Mouse (Mus musculus): Measurements from ENCODE around the gene Pabpc4. TPM values are rescaled to one million over a fixed set of nuclear protein-coding genes. Genes with fewer than 3 reads are reported as not detected.

Gene Pabpc4
- 27.3 and 30.2 TPM in 2 replicates for polyA plus RNA-seq (2014; fragmentation: Nextera tagmentation; extraction: Ambion mirVana)

DNA sequence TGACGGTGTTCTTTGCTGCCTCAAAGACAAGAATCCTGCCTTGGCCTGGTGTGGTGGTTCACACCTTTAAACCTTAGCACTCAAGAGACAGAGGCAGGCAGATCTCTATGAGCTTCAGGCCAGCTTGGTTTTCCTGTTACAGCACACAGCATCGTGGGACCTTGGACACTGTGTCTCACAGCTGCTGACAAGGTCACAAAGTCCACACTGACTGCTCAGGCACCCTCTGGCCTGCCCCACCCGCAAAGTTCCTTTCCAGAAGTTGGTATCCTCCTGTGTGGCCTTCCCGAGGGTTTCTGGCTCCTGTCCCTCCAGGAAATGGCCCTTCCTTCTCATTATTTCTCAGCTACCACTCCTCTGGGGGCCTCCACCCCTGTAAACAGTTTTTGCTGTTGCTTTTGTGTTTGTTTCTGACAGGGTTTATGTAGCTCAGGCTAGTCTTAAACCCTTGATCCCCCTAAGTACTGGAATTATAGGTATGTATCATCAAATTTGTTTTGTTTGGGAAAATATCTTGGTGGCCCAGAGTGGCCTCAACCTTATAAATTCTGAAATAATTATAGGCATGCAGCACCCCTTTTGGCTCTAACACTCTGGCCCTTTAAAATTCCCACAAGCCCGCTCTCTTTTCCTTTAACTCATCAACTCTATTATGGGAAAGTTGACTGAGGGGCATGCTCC, at the start of gene Pabpc4:
Gene Pabpc4, plus strand, starts transcription at position 631 of the 681 bp plus-strand sequence.
- Histone ChIP-seq H3K4me3 (ENCODE audit: low read depth, low read length) (no peak within 1 kb of the TSS), H3K36me3 (ENCODE audit: control insufficient read depth, insufficient read depth, low read length) (no peaks in the 10 kb centered on the region), H3K4me1 (ENCODE audit: control insufficient read depth, insufficient read depth, low read length) (no peaks in the 10 kb centered on the region), H3K9me3 (ENCODE audit: control insufficient read depth, low read length) (no peaks in the 10 kb centered on the region), H3K9ac (replicated peaks; ENCODE audit: low read depth, low read length) (no peak within 1 kb of the TSS), H3K27me3 (ENCODE audit: control insufficient read depth, insufficient read depth, low read length) (no peaks in the 10 kb centered on the region), H3K27ac (ENCODE audit: low read depth, low read length) (no peak within 1 kb of the TSS), H3K4me2 (ENCODE audit: low read depth, low read length) (no peak within 1 kb of the TSS)
- ATAC-seq (ENCODE audit: low read depth), result no peak
- 81% methylated on average over 5 of the region's 5 CpGs for WGBS

DNA sequence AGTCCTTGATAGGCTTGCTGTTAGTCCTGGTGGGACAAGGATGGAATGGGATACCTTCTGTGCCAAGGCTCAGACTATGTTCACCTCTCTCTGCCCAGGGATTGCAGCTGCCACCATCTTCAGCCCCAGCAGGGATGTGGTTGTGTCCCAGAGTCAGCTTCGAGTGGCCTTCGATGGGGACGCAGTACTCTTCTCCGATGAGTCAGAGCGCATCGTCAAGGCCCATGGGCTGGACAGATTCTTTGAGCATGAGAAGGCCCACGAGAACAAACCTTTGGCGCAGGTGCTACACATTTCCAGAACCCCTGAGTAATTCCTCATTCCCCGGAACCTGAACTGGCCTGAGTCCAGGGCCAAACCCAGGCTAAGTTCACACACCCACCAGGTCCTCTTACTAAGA, 48.2 kb upstream of the Pabpc4 start:
- no peaks in the 10 kb centered on the region for H3K9me3 ChIP-seq (ENCODE audit: control insufficient read depth, low read length)
- no peak overlapping the region for H3K4me2 ChIP-seq (ENCODE audit: low read depth, low read length)
- WGBS, result 96% methylated on average over 9 of the region's 9 CpGs
- H3K36me3 ChIP-seq (ENCODE audit: control insufficient read depth, insufficient read depth, low read length), result no peaks in the 10 kb centered on the region
- no peak for ATAC-seq (ENCODE audit: low read depth)
- no peaks in the 10 kb centered on the region for H3K4me1 ChIP-seq (ENCODE audit: control insufficient read depth, insufficient read depth, low read length)
- no peak overlapping the region for H3K4me3 ChIP-seq (ENCODE audit: low read depth, low read length)
- no peak overlapping the region for H3K9ac ChIP-seq (replicated peaks; ENCODE audit: low read depth, low read length)
- no peaks in the 10 kb centered on the region for H3K27me3 ChIP-seq (ENCODE audit: control insufficient read depth, insufficient read depth, low read length)
- H3K27ac ChIP-seq (ENCODE audit: low read depth, low read length), result no peak overlapping the region

DNA sequence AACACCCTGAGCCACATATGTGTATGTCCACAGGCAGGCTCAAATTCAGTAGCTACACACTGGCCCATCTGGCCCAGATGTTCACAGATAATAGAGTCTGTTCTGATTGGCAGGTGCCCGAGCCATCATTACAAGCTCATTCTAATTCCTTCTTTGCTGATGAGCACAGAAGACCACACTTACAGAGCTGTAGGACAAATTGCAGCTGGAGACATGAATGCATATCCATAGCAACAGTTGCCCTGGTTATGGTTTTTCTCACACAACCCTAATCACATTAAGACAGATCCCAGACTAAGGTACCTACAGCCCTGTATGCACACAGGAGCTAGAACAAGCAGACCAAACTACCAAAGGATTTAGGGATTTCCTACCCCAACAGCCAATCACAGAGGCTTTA, 46.8 kb upstream of the Pabpc4 start:
- Histone ChIP-seq H3K4me2 (ENCODE audit: low read depth, low read length) (no peak overlapping the region), H3K9ac (replicated peaks; ENCODE audit: low read depth, low read length) (no peak overlapping the region), H3K36me3 (ENCODE audit: control insufficient read depth, insufficient read depth, low read length) (no peaks in the 10 kb centered on the region), H3K9me3 (ENCODE audit: control insufficient read depth, low read length) (no peaks in the 10 kb centered on the region), H3K27ac (ENCODE audit: low read depth, low read length) (no peak overlapping the region), H3K4me3 (ENCODE audit: low read depth, low read length) (no peak overlapping the region), H3K27me3 (ENCODE audit: control insufficient read depth, insufficient read depth, low read length) (no peaks in the 10 kb centered on the region), H3K4me1 (ENCODE audit: control insufficient read depth, insufficient read depth, low read length) (no peaks in the 10 kb centered on the region)
- 80% methylated on average over 1 of the region's 1 CpGs for WGBS
- no peak for ATAC-seq (ENCODE audit: low read depth)

DNA sequence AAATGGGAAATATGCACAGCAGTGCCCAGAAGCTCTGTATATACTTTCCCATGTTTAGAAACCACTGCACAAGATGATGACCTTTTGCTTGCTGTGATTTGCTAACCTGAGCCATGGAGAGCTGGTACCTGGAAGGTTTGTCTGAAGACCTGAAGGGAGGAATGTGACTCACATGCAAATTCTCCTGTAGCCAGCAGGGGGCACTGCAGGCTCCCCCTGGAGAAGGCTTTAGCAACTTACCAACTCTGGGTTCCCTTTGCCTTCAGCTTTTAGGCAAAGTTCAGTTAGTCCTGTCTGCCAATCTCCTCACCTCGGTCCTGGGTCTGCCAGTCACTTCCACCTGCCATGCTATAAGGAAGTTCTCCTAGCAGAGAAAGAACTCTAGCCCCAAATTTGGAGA, 45.4 kb upstream of the Pabpc4 start:
- Histone ChIP-seq H3K4me3 (ENCODE audit: low read depth, low read length) (no peak overlapping the region), H3K36me3 (ENCODE audit: control insufficient read depth, insufficient read depth, low read length) (no peaks in the 10 kb centered on the region), H3K9me3 (ENCODE audit: control insufficient read depth, low read length) (no peaks in the 10 kb centered on the region), H3K4me1 (ENCODE audit: control insufficient read depth, insufficient read depth, low read length) (no peaks in the 10 kb centered on the region), H3K9ac (replicated peaks; ENCODE audit: low read depth, low read length) (no peak overlapping the region), H3K4me2 (ENCODE audit: low read depth, low read length) (no peak overlapping the region), H3K27me3 (ENCODE audit: control insufficient read depth, insufficient read depth, low read length) (no peaks in the 10 kb centered on the region), H3K27ac (ENCODE audit: low read depth, low read length) (no peak overlapping the region)
- WGBS, result 27% methylated on average over 1 of the region's 1 CpGs
- ATAC-seq (ENCODE audit: low read depth), result no peak

DNA sequence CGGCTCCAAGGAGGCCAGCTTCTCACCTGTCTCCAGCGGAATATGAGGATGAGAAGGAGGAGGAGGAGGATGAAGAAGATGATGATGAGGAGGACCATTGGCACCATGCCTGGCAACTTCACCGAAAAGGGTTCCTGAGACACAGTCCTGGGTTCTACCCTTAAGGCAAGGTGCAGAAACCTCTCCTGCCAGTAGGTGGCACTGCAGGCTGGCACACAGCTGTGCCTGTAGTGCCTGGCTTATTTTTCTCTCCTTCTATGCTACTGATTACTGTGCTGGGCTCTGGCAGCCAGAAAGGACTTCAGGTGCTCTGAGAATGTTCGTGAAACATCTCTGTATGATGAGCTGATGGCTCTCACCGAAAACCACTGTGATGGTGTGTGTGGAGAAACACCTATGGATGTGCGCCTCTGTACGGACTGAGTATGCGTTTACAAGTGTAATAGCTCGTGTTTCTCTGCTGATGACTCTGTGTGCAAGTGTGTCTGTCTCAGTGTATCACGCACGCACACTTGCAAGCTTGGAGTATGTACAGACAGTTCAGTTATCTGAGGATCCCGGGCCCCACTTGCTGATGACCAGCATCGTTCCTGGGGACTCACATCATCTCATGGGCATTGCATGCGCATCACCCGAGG, 42.3 kb upstream of the Pabpc4 start:
- ATAC-seq (ENCODE audit: low read depth), result peak; percentile 87
- Histone ChIP-seq H3K27ac (ENCODE audit: low read depth, low read length) (no peak overlapping the region), H3K4me3 (ENCODE audit: low read depth, low read length) (no peak overlapping the region), H3K36me3 (ENCODE audit: control insufficient read depth, insufficient read depth, low read length) (no peaks in the 10 kb centered on the region), H3K9me3 (ENCODE audit: control insufficient read depth, low read length) (no peaks in the 10 kb centered on the region), H3K4me1 (ENCODE audit: control insufficient read depth, insufficient read depth, low read length) (no peaks in the 10 kb centered on the region), H3K4me2 (ENCODE audit: low read depth, low read length) (no peak overlapping the region), H3K27me3 (ENCODE audit: control insufficient read depth, insufficient read depth, low read length) (no peaks in the 10 kb centered on the region), H3K9ac (replicated peaks; ENCODE audit: low read depth, low read length) (no peak overlapping the region)
- WGBS, result 70% methylated on average over 15 of the region's 15 CpGs

DNA sequence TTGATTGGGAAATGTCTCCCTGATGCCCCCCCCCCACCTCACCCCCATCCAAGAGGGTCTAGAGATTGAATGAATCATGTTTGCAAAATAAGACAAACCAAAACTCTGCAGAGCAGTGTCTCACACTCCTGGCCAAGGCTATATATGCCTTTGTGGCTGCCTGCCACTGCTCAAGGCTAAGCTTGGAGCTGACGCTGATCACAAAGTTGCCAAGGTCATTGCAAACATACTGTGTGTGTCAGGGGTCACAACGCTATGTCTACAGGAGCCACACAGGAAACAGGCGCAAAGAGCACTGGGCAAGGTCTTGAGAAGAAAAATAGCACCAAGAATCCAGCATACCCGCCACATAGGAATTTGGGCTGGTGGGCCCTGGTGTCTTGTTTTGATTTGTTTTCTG, 41.5 kb upstream of the Pabpc4 start:
- no peaks in the 10 kb centered on the region for H3K27me3 ChIP-seq (ENCODE audit: control insufficient read depth, insufficient read depth, low read length)

DNA sequence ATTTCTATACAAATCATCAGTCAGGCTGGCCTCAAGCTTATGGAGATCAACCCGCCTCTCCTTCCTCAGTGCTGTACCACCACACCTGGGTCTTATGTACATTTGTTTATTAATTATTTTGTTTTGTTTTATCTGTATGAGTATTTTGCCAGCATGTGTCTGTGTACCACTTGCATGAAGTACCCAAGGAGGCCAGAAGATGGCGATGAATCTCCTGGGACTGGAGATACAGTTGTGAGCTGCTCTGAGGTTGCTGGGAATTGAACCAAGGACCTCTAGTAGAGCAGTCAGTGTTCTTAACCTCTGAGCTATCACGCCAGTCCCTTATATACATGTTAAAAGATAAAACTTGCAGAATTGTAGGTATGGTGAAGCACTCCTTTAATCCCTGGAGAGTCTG, 38.8 kb upstream of the Pabpc4 start:
- Histone ChIP-seq H3K9me3 (ENCODE audit: control insufficient read depth, low read length) (no peaks in the 10 kb centered on the region), H3K27me3 (ENCODE audit: control insufficient read depth, insufficient read depth, low read length) (no peaks in the 10 kb centered on the region), H3K36me3 (ENCODE audit: control insufficient read depth, insufficient read depth, low read length) (no peaks in the 10 kb centered on the region), H3K27ac (ENCODE audit: low read depth, low read length) (no peak overlapping the region), H3K4me1 (ENCODE audit: control insufficient read depth, insufficient read depth, low read length) (0 out of 2 replicates have a peak, but pooled peaks cover 2% of the 10 kb centered on the region), H3K4me3 (ENCODE audit: low read depth, low read length) (no peak overlapping the region), H3K4me2 (ENCODE audit: low read depth, low read length) (no peak overlapping the region), H3K9ac (replicated peaks; ENCODE audit: low read depth, low read length) (no peak overlapping the region)
- WGBS, result 50% methylated on average over 3 of the region's 3 CpGs
- ATAC-seq (ENCODE audit: low read depth), result no peak

More for the DNA sequence above, 41.5 kb upstream of the Pabpc4 start:
- H3K4me2 ChIP-seq (ENCODE audit: low read depth, low read length), result no peak overlapping the region
- ATAC-seq (ENCODE audit: low read depth), result no peak
- no peaks in the 10 kb centered on the region for H3K4me1 ChIP-seq (ENCODE audit: control insufficient read depth, insufficient read depth, low read length)
- WGBS, result 85% methylated on average over 4 of the region's 4 CpGs
- H3K9me3 ChIP-seq (ENCODE audit: control insufficient read depth, low read length), result no peaks in the 10 kb centered on the region
- H3K4me3 ChIP-seq (ENCODE audit: low read depth, low read length), result no peak overlapping the region
- H3K9ac ChIP-seq (replicated peaks; ENCODE audit: low read depth, low read length), result no peak overlapping the region
- no peaks in the 10 kb centered on the region for H3K36me3 ChIP-seq (ENCODE audit: control insufficient read depth, insufficient read depth, low read length)
- no peak overlapping the region for H3K27ac ChIP-seq (ENCODE audit: low read depth, low read length)

DNA sequence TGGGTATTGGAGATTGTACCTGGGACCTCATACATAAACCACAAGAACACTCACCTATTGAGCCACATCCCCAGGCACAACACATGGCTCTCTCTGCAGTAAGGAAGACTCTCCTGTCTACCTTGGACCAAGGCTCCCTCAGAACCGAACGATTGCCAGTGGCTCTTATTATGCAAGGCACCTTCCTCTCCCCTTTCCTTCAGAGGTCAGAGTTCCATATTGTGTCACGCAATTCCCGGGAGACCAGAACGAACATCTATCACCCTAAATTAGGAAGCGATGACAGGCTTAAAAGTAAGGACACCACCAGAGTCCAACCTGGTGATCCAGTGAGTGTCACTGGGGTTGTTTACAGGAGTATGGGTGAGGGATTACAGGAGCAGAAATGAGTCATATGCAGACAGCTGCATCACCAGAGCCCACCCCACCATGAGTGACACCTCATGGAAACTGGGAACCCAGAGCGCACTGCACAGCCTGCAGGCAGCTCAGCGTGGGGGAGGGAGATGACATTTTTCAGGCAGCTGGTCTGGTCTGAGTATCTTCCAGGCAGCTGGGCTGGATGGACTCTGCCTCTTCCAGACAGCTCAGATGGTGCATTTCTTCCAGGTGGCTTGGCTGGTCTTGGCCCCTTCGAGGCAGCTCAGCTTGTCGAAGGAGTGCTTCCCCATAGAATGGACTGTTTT, 36.3 kb upstream of the Pabpc4 start:
- Histone ChIP-seq H3K27ac (ENCODE audit: low read depth, low read length) (no peak overlapping the region), H3K4me3 (ENCODE audit: low read depth, low read length) (no peak overlapping the region), H3K4me2 (ENCODE audit: low read depth, low read length) (no peak overlapping the region), H3K9me3 (ENCODE audit: control insufficient read depth, low read length) (no peaks in the 10 kb centered on the region), H3K4me1 (ENCODE audit: control insufficient read depth, insufficient read depth, low read length) (0 out of 2 replicates have a peak, but pooled peaks cover 2% of the 10 kb centered on the region), H3K9ac (replicated peaks; ENCODE audit: low read depth, low read length) (no peak overlapping the region), H3K36me3 (ENCODE audit: control insufficient read depth, insufficient read depth, low read length) (no peaks in the 10 kb centered on the region), H3K27me3 (ENCODE audit: control insufficient read depth, insufficient read depth, low read length) (no peaks in the 10 kb centered on the region)
- WGBS, result 75% methylated on average over 10 of the region's 10 CpGs
- ATAC-seq (ENCODE audit: low read depth), result no peak

DNA sequence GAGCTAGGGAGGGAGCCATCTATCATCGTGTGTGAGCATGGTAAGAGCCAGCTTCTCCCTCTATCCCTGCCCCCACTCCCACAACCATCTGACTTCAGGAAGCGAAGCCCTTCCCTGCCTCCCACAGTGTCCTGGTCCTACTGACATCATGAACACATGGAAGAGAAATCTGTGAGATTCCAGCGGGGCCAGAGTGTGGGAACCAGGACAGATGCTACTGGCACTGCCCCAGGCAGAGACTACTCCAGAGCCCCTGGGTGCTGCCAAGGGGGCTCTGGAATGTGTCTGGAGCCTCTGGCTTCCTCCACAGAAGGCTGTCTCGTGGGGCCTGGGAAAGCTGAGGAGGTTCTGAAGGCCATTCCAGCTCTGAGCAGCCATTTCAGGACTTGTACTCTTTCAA, 34.4 kb upstream of the Pabpc4 start:
- H3K4me3 ChIP-seq (ENCODE audit: low read depth, low read length), result no peak overlapping the region
- no peak overlapping the region for H3K9ac ChIP-seq (replicated peaks; ENCODE audit: low read depth, low read length)
- WGBS, result 40% methylated on average over 4 of the region's 4 CpGs
- H3K9me3 ChIP-seq (ENCODE audit: control insufficient read depth, low read length), result no peaks in the 10 kb centered on the region
- peak overlapping the region; percentile 48; the same call in 1 of the 2 replicates for H3K27ac ChIP-seq (ENCODE audit: low read depth, low read length)
- no peak for ATAC-seq (ENCODE audit: low read depth)
- 0 out of 2 replicates have a peak, but pooled peaks cover 2% of the 10 kb centered on the region for H3K4me1 ChIP-seq (ENCODE audit: control insufficient read depth, insufficient read depth, low read length)
- H3K27me3 ChIP-seq (ENCODE audit: control insufficient read depth, insufficient read depth, low read length), result peaks cover 4% of the 10 kb centered on the region; the same call in 1 of the 2 replicates
- no peaks in the 10 kb centered on the region for H3K36me3 ChIP-seq (ENCODE audit: control insufficient read depth, insufficient read depth, low read length)
- no peak overlapping the region for H3K4me2 ChIP-seq (ENCODE audit: low read depth, low read length)
